Mouse (Mus musculus): ENCODE results near the gene Bicral. TPM values are rescaled to one million over a fixed set of nuclear protein-coding genes. Genes with fewer than 3 reads are reported as not detected.

Bicral gene
- total RNA-seq (2012; rRNA removed) (7.1 and 7.4 TPM in 2 replicates), total RNA-seq (2014; rRNA removed) (2.4 and 3.0 TPM in 2 replicates), polyA plus RNA-seq (2012; ENCODE audit: insufficient read length, low read depth) (5.0 and 5.9 TPM in 2 replicates)

DNA sequence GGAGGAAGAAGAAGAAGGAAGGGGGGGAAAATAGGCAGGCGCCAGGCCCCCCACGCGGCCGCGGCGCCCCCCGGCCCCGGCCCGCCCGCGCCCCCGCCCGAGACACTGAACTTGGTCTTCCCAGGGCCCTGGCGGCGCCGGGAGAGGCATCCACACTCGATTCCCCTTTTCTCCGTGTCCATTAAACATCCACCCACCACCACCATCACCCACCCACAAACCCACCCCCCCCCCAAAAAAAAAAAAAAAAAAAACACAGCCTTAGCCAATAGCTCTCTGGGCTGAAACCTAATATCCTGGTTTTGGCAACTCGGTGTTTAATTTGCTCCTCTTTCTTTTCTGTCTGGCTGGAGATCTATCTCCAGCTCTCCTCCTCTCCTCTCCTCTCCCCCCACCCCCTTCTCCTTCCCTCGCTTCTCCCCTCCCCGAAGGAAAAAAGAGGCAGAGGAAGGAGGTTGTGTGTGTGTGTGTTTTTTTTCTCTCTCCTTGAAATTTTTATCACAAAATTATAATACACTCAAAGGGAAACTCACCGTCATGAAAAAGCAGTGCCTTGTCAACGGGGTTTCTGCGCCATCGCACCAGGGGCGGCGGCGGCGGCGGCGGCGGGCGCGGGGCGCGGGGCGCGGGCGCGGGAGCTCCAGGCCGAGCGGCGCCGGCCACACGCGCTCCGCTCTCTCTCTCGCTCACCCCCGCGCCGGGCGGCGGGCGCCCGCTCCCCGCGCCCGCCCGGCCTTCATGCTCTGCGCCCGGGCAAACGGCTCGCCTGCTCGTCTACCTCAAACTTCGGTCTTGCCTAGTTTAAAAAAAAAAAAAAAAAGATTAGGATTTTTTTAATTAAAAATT lies at the start of gene Bicral:
Gene Bicral (minus strand): TSS at position 580 of the 846 bp plus-strand sequence.
- H3K9me3 ChIP-seq (replicated peaks; ENCODE audit: low read length): no peaks in the 10 kb centered on the region
- dilution Hi-C loops (cut with MboI; ENCODE audit: extremely low pct_ligation_motif_present, extremely low pct_unique_long_range_greater_than_20kb, low sequenced_read_pairs) (no loop called here), in situ Hi-C loops (cut with MboI; ENCODE audit: low pct_ligation_motif_present, low pct_unique_long_range_greater_than_20kb, low sequenced_read_pairs) (no loop called here)
- DNase-seq (ENCODE audit: extremely low read depth): peak; percentile 52
- H3K4me1 ChIP-seq (ENCODE audit: control insufficient read depth in 1 of 2, insufficient read depth in 2 of 2): peaks cover 8 to 39% of the 10 kb centered on the region in 2 experiments
- peaks cover 28% of the 10 kb centered on the region for H3K79me2 ChIP-seq (replicated peaks; ENCODE audit: control insufficient read depth, extremely low read depth, insufficient read depth, poor library complexity, severe bottlenecking)
- peak within 1 kb of the TSS; percentile 78 for H3K27ac ChIP-seq (ENCODE audit: insufficient read depth, low read depth)
- peak within 1 kb of the TSS; percentile 99 for H3K9ac ChIP-seq (ENCODE audit: insufficient read depth, low read depth)
- peak within 1 kb of the TSS; percentile 83 for H3K4me2 ChIP-seq (ENCODE audit: insufficient read depth, low read depth, poor library complexity, severe bottlenecking)
- H3K4me3 ChIP-seq (replicated peaks in 1 of 3; ENCODE audit: low read depth in 2 of 3, low read length in 2 of 3, poor library complexity in 1 of 3): peak within 1 kb of the TSS; percentile 74 to 84 (median 83)
- peaks cover 0 to 5% of the 10 kb centered on the region in 2 experiments for H3K36me3 ChIP-seq (replicated peaks in 1 of 2; ENCODE audit: control insufficient read depth in 1 of 2, insufficient read depth in 1 of 2, low read length in 1 of 2)
- TF ChIP-seq RAD21 (IDR thresholded peaks at IDR 0.05; ENCODE audit: low read depth, low read length) (no peak), TBP (conservative IDR thresholded peaks at IDR 0.05; ENCODE audit: low read depth, low read length) (peak; percentile 25), MAZ (IDR thresholded peaks at IDR 0.05; ENCODE audit: low read depth, low read length) (no peak; the same call in 1 of the 2 replicates), SIN3A (IDR thresholded peaks at IDR 0.05; ENCODE audit: low read length) (0 out of 2 replicates have a peak, but pooled peaks have one; percentile 51), SMC3 (IDR thresholded peaks at IDR 0.05; ENCODE audit: low read depth, low read length) (no peak), UBTF (IDR thresholded peaks at IDR 0.05; ENCODE audit: low read depth, low read length) (no peak), POLR2A (IDR thresholded peaks at IDR 0.05; ENCODE audit: low read depth, low read length) (peak; percentile 65; the same call in 1 of the 2 replicates), NELFE (IDR thresholded peaks at IDR 0.05; ENCODE audit: low read depth, low read length) (0 out of 2 replicates have a peak, but pooled peaks have one; percentile 44), PAX5 (IDR thresholded peaks at IDR 0.05; ENCODE audit: low read length) (no peak), JUN (IDR thresholded peaks at IDR 0.05; ENCODE audit: insufficient read depth, low read depth, low read length) (no peak), RCOR1 (conservative IDR thresholded peaks at IDR 0.05; ENCODE audit: low read depth, low read length) (no peak), HCFC1 (IDR thresholded peaks at IDR 0.05; ENCODE audit: low read depth, low read length) (no peak), ZNF384 (IDR thresholded peaks at IDR 0.05; ENCODE audit: low read depth, low read length) (peak; percentile 87), TCF12 (IDR thresholded peaks at IDR 0.05; ENCODE audit: low read depth, low read length) (peak; percentile 15; the same call in 1 of the 2 replicates)
- no peaks in the 10 kb centered on the region for H3K27me3 ChIP-seq (replicated peaks)

DNA sequence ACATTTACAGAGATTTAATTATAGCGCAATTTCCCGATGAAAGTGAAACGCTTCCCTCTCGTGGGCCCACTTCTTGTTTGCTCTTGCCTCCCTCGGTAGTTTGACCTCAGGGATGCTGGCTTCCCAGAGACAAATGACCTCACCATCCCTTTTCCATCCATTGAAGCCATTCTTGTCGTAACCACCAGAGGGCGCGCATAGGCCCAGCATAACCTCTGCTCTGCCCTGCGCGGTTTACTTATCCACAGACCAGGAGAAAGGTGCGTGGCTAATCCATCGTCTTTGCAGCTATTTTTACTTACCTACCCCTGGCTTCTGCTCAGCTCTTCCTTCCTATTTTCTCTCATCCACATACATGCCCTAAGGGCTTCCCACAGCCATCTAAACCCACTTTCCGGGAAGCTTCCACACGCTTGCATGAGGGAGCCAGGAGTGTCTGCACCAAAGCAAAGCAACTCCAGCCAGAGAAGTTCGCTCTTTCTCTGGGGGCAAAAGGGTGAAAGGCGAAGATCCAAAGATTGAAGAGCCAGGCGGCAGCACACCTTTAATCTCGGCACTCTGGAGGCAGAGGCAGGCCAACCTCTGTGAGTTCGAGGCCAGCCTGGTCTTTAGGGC lies 45.7 kb upstream of the Bicral start:
- Histone ChIP-seq H3K27ac (ENCODE audit: insufficient read depth, low read depth) (no peak overlapping the region), H3K27me3 (replicated peaks) (no peaks in the 10 kb centered on the region), H3K79me2 (replicated peaks; ENCODE audit: control insufficient read depth, extremely low read depth, insufficient read depth, poor library complexity, severe bottlenecking) (no peaks in the 10 kb centered on the region), H3K9me3 (replicated peaks; ENCODE audit: low read length) (peaks cover 2% of the 10 kb centered on the region), H3K36me3 (replicated peaks in 1 of 2; ENCODE audit: control insufficient read depth in 1 of 2, insufficient read depth in 1 of 2, low read length in 1 of 2) (no peaks in the 10 kb centered on the region), H3K9ac (ENCODE audit: insufficient read depth, low read depth) (no peak overlapping the region), H3K4me3 (replicated peaks in 1 of 3; ENCODE audit: low read depth in 2 of 3, low read length in 2 of 3, poor library complexity in 1 of 3) (no peak overlapping the region), H3K4me2 (ENCODE audit: insufficient read depth, low read depth, poor library complexity, severe bottlenecking) (peak overlapping the region; percentile 40; the same call in 1 of the 2 replicates), H3K4me1 (ENCODE audit: control insufficient read depth in 1 of 2, insufficient read depth in 2 of 2) (no peaks in the 10 kb centered on the region; a peak in 1 of 4 replicates)
- in situ Hi-C loops (cut with MboI; ENCODE audit: low pct_ligation_motif_present, low pct_unique_long_range_greater_than_20kb, low sequenced_read_pairs): no loop called here
- peak; percentile 81 for DNase-seq (ENCODE audit: extremely low read depth)
- dilution Hi-C loops (cut with MboI; ENCODE audit: extremely low pct_ligation_motif_present, extremely low pct_unique_long_range_greater_than_20kb, low sequenced_read_pairs): no loop called here
- TF ChIP-seq CTCF (conservative IDR thresholded peaks at IDR 0.05 in 1 of 2, IDR thresholded peaks at IDR 0.05 in 1 of 2; ENCODE audit: low read depth in 2 of 2, low read length in 2 of 2): peak; percentile 82 to 89
- 0 out of 2 replicates have a peak, but pooled peaks have one; percentile 51 for TF ChIP-seq MYC (IDR thresholded peaks at IDR 0.05; ENCODE audit: low read depth, low read length)
- peak; percentile 78 for TF ChIP-seq SMC3 (IDR thresholded peaks at IDR 0.05; ENCODE audit: low read depth, low read length)
- peak; percentile 33; the same call in 1 of the 2 replicates for TF ChIP-seq MAX (IDR thresholded peaks at IDR 0.05; ENCODE audit: low read length)
- TF ChIP-seq RAD21 (IDR thresholded peaks at IDR 0.05; ENCODE audit: low read depth, low read length): peak; percentile 72
- 0 out of 2 replicates have a peak, but pooled peaks have one; percentile 40 for TF ChIP-seq IRF4 (IDR thresholded peaks at IDR 0.05; ENCODE audit: low read depth, low read length)
- TF ChIP-seq TBP (conservative IDR thresholded peaks at IDR 0.05; ENCODE audit: low read depth, low read length): no peak
- TF ChIP-seq NRF1 (IDR thresholded peaks at IDR 0.05; ENCODE audit: low read depth, low read length): 0 out of 2 replicates have a peak, but pooled peaks have one; percentile 38
- no peak for TF ChIP-seq USF2 (conservative IDR thresholded peaks at IDR 0.05; ENCODE audit: low read depth, low read length)
- no peak for TF ChIP-seq ZKSCAN1 (IDR thresholded peaks at IDR 0.05; ENCODE audit: borderline replicate concordance, low read depth, low read length)
- 0 out of 2 replicates have a peak, but pooled peaks have one; percentile 31 for TF ChIP-seq JUND (conservative IDR thresholded peaks at IDR 0.05; ENCODE audit: low read depth, low read length)
